Mouse (Mus musculus) CH12.LX (cell line): ENCODE results near the gene Zbtb24. TPM values are rescaled to one million over a fixed set of nuclear protein-coding genes. Genes with fewer than 3 reads are reported as not detected.

Experiments
- DNase-seq: peaks from one replicate; pipeline ENCODE4 v3.0.0-alpha.2; 2013; ENCODE audit errors: extremely low read depth
- H3K27ac ChIP-seq: 2 replicates; pipeline ENCODE4 v1.5.1; 2012; ENCODE audit warnings: low read depth, mild to moderate bottlenecking, control low read depth, moderate library complexity; ENCODE audit not compliant: insufficient read depth
- H3K27me3 ChIP-seq: replicated peaks from 2 replicates; pipeline ENCODE3; 2012; ENCODE audit warnings: inconsistent platforms
- H3K36me3 ChIP-seq, 2 experiments: replicated peaks in 1 of 2; 2 replicates each; pipeline versions ENCODE3 to v1.6.1; 2012; ENCODE audit warnings: inconsistent platforms in 1 of 2, low read length in 1 of 2, mild to moderate bottlenecking in 1 of 2, mixed read lengths in 1 of 2, moderate library complexity in 1 of 2; ENCODE audit not compliant: control insufficient read depth in 1 of 2, insufficient read depth in 1 of 2
- H3K4me1 ChIP-seq, 2 experiments: 2 replicates each; pipeline ENCODE4 v1.6.1; 2012; ENCODE audit warnings: inconsistent platforms in 1 of 2, moderate library complexity in 1 of 2; ENCODE audit not compliant: insufficient read depth in 2 of 2, control insufficient read depth in 1 of 2
- H3K4me2 ChIP-seq: 2 replicates; pipeline ENCODE4 v1.6.1; 2012; ENCODE audit warnings: low read depth, mild to moderate bottlenecking, control low read depth; ENCODE audit not compliant: poor library complexity, insufficient read depth, severe bottlenecking
- H3K4me3 ChIP-seq, 3 experiments: fragments of 150-350 bp in 1 of 3; sonication (generic) in 1 of 3; replicated peaks in 1 of 3; 2 replicates each; pipeline versions ENCODE3 to v1.5.1; 2011 to 2012; ENCODE audit warnings: low read depth in 2 of 3, low read length in 2 of 3, mild to moderate bottlenecking in 2 of 3, moderate library complexity in 2 of 3, control low read depth in 1 of 3, improper control_type of control experiment in 1 of 3, inconsistent platforms in 1 of 3, mixed read lengths in 1 of 3; ENCODE audit not compliant: poor library complexity in 1 of 3
- H3K79me2 ChIP-seq: replicated peaks from 2 replicates; pipeline ENCODE4 v1.6.1; 2012; ENCODE audit warnings: mild to moderate bottlenecking, moderate library complexity; ENCODE audit not compliant: control insufficient read depth, poor library complexity, insufficient read depth, severe bottlenecking; ENCODE audit errors: extremely low read depth
- H3K9ac ChIP-seq: 2 replicates; pipeline ENCODE4 v1.6.1; 2012; ENCODE audit warnings: low read depth, mild to moderate bottlenecking, control low read depth, moderate library complexity; ENCODE audit not compliant: insufficient read depth
- H3K9me3 ChIP-seq: replicated peaks from 2 replicates; pipeline ENCODE3; 2012; ENCODE audit warnings: low read length, inconsistent platforms, mixed read lengths
- BHLHE40 ChIP-seq: IDR thresholded peaks from 2 replicates; pipeline ENCODE4 v1.6.1; 2011; ENCODE audit warnings: mild to moderate bottlenecking, low read depth, low read length, improper control_type of control experiment
- CHD1 ChIP-seq: IDR thresholded peaks from 2 replicates; pipeline ENCODE4 v1.6.1; 2012; ENCODE audit warnings: low read depth, low read length, improper control_type of control experiment, inconsistent platforms
- CTCF ChIP-seq, 2 experiments: IDR thresholded peaks in 1 of 2; conservative IDR thresholded peaks in 1 of 2; 2 replicates each; pipeline ENCODE4 v1.5.1; 2011 to 2012; ENCODE audit warnings: low read depth in 2 of 2, low read length in 2 of 2, improper control_type of control experiment in 1 of 2, inconsistent platforms in 1 of 2, mild to moderate bottlenecking in 1 of 2, moderate library complexity in 1 of 2
- E2F4 ChIP-seq: IDR thresholded peaks from 2 replicates; pipeline ENCODE4 v1.6.1; 2011; ENCODE audit warnings: low read depth, low read length, improper control_type of control experiment; ENCODE audit not compliant: insufficient replicate concordance
- ELF1 ChIP-seq: IDR thresholded peaks from 2 replicates; pipeline ENCODE4 v1.6.1; 2014; ENCODE audit warnings: low read depth, mild to moderate bottlenecking, inconsistent platforms, low read length, improper control_type of control experiment
- GABPA ChIP-seq: IDR thresholded peaks from 2 replicates; pipeline ENCODE4 v1.6.1; 2012; ENCODE audit warnings: low read depth, low read length, improper control_type of control experiment, inconsistent platforms; ENCODE audit not compliant: insufficient replicate concordance
- KAT2A ChIP-seq: IDR thresholded peaks from 2 replicates; pipeline ENCODE4 v1.6.1; 2012; ENCODE audit warnings: low read length, improper control_type of control experiment, inconsistent platforms; ENCODE audit not compliant: insufficient replicate concordance
- MXI1 ChIP-seq: IDR thresholded peaks from 2 replicates; pipeline ENCODE4 v1.6.1; 2011; ENCODE audit warnings: mild to moderate bottlenecking, low read depth, low read length, improper control_type of control experiment
- NELFE ChIP-seq: IDR thresholded peaks from 2 replicates; pipeline ENCODE4 v1.6.1; 2011; ENCODE audit warnings: low read depth, low read length, improper control_type of control experiment
- NRF1 ChIP-seq: IDR thresholded peaks from 2 replicates; pipeline ENCODE4 v1.6.1; 2014; ENCODE audit warnings: low read depth, mild to moderate bottlenecking, inconsistent platforms, low read length, improper control_type of control experiment, moderate library complexity
- SMC3 ChIP-seq: IDR thresholded peaks from 2 replicates; pipeline ENCODE4 v1.6.1; 2011; ENCODE audit warnings: low read depth, low read length, improper control_type of control experiment
- TCF12 ChIP-seq: IDR thresholded peaks from 2 replicates; pipeline ENCODE4 v1.6.1; 2014; ENCODE audit warnings: low read depth, mild to moderate bottlenecking, inconsistent platforms, low read length, improper control_type of control experiment
- UBTF ChIP-seq: IDR thresholded peaks from 2 replicates; pipeline ENCODE4 v1.6.1; 2012; ENCODE audit warnings: low read depth, mild to moderate bottlenecking, inconsistent platforms, low read length, improper control_type of control experiment, moderate library complexity
- USF1 ChIP-seq: IDR thresholded peaks from 2 replicates; pipeline ENCODE4 v1.6.1; 2014; ENCODE audit warnings: low read depth, mild to moderate bottlenecking, inconsistent platforms, low read length, improper control_type of control experiment
- USF2 ChIP-seq: conservative IDR thresholded peaks from 2 replicates; pipeline ENCODE4 v1.6.1; 2011; ENCODE audit warnings: low read depth, low read length, improper control_type of control experiment
- ZC3H11A ChIP-seq: IDR thresholded peaks from 2 replicates; pipeline ENCODE4 v1.6.1; 2012; ENCODE audit warnings: low read depth, mild to moderate bottlenecking, inconsistent platforms, low read length, improper control_type of control experiment
- ZMIZ1 ChIP-seq: IDR thresholded peaks from 2 replicates; pipeline ENCODE4 v1.6.1; 2012; ENCODE audit warnings: low read depth, mild to moderate bottlenecking, inconsistent platforms, low read length, improper control_type of control experiment
- dilution Hi-C: fragments of 300-500 bp; cut with MboI; formaldehyde crosslinking; loops from 2 replicates; pipeline ENCODE4 v1.14.3; 2020; ENCODE audit warnings: low sequenced_read_pairs; ENCODE audit not compliant: extremely low pct_unique_long_range_greater_than_20kb, extremely low pct_ligation_motif_present
- in situ Hi-C: fragments of 300-500 bp; cut with MboI; formaldehyde crosslinking; loops from 3 replicates; pipeline ENCODE4 v1.14.3; 2019; ENCODE audit warnings: low sequenced_read_pairs, low pct_ligation_motif_present, low pct_unique_long_range_greater_than_20kb, mixed read lengths
- polyA plus RNA-seq: library from polyadenylated mRNA; unstranded; fragments of >175 nt; gene quantifications from 2 replicates; pipeline ENCODE4 v1.2.1, GENCODE M21; 2012; ENCODE audit warnings: low read depth; ENCODE audit not compliant: insufficient read length
- total RNA-seq, 2 experiments: library from RNA; depleted of rRNA; stranded (reverse); fragments of 300-350 nt in 1 of 2; fragments of >200 nt in 1 of 2; gene quantifications; 2 replicates each; pipeline ENCODE4 v1.2.3; 2012 to 2014

Zbtb24 gene
- total and polyA plus RNA-seq, 3 experiments, result 11.7 to 14.3 (median 11.8) TPM

- Histone ChIP-seq H3K36me3 (no peaks in the 10 kb centered on the region), H3K27ac (no peak overlapping the region), H3K9ac (no peak overlapping the region), H3K9me3 (no peaks in the 10 kb centered on the region), H3K4me1 (no peaks in the 10 kb centered on the region), H3K4me2 (no peak overlapping the region), H3K4me3 (no peak overlapping the region), H3K79me2 (no peaks in the 10 kb centered on the region), H3K27me3 (no peaks in the 10 kb centered on the region)
- no peak for DNase-seq
- no peak for TF ChIP-seq KAT2A
- TF ChIP-seq USF2, result no peak
- no peak for TF ChIP-seq GABPA
- dilution Hi-C loops (no loop called here), in situ Hi-C loops (loop anchor here (25.0 kb wide), 2 partner anchors 286 to 389 kb away; no protein-coding TSS in a partner anchor)
Measured at GRCm38 (mm10) chr10:41401097-41401496, 49.1 kb upstream of the Zbtb24 start.

DNA sequence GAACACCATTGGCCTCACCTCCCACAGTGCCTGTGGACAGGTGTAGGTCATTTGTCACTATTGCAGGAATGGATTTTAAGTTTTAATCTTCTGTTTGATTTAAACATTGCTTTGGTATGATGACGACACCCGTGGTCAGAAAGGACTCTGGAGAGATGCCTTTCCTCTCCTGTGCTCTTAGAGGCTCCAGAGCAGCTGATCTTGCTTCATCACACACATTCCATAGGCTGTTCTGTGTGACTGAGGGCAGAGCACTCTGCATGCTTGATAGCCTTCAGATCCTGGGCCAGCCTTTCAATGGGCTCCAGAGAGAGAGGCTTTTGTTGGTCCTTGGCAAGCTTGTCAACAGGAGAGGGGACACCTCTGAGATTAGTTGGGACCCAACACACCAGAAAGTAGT lies 46.8 kb upstream of the Zbtb24 start:
- dilution Hi-C loops (no loop called here), in situ Hi-C loops (loop anchor here (25.0 kb wide), 2 partner anchors 284 to 391 kb away; no protein-coding TSS in a partner anchor)
- Histone ChIP-seq H3K79me2 (no peaks in the 10 kb centered on the region), H3K27me3 (no peaks in the 10 kb centered on the region), H3K4me1 (0 out of 4 replicates have a peak, but pooled peaks cover 0 to 2% of the 10 kb centered on the region in 2 experiments), H3K4me2 (no peak overlapping the region), H3K4me3 (no peak overlapping the region), H3K9ac (no peak overlapping the region), H3K36me3 (no peaks in the 10 kb centered on the region), H3K9me3 (no peaks in the 10 kb centered on the region), H3K27ac (no peak overlapping the region)
- TF ChIP-seq TCF12 (no peak), GABPA (no peak), NRF1 (no peak), UBTF (no peak), USF1 (no peak), NELFE (no peak), ZMIZ1 (no peak), ELF1 (no peak), CTCF (conservative IDR thresholded peaks at IDR 0.05 in 1 of 2, IDR thresholded peaks at IDR 0.05 in 1 of 2; ENCODE audit: low read depth in 2 of 2, low read length in 2 of 2) (no peak), MXI1 (no peak), CHD1 (no peak), ZC3H11A (no peak), KAT2A (no peak), E2F4 (no peak), BHLHE40 (no peak), SMC3 (no peak)
- no peak for DNase-seq
